Mouse (Mus musculus) layer of hippocampus, adult 9-10 months (tissue): ENCODE results near the gene Cops3.

Experiments used
- DNase-seq: peaks from one replicate; pipeline ENCODE4 v3.0.0; 2022; ENCODE audit warnings: low spot score

The Cops3 gene

DNA sequence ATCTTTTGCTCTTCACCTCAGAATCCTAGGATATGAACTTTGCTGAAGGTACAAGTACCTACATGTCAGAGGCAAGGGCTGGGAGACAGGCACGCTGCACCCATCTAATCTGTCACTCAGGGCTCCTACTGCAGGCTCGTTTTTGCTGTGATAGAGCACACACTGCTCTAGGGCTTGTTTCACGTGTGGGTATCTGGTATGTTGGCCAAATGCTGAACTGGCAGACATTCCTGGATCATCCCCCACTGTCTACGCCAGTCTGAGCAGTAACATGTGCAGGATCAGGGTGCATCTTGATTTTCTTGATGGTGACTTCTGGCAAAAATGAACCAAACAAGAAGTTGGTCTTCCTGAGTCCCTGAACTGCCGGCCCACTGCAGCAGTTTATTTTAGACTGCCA is 62.4 kb downstream of the Cops3 start:
- no peak for DNase-seq

DNA sequence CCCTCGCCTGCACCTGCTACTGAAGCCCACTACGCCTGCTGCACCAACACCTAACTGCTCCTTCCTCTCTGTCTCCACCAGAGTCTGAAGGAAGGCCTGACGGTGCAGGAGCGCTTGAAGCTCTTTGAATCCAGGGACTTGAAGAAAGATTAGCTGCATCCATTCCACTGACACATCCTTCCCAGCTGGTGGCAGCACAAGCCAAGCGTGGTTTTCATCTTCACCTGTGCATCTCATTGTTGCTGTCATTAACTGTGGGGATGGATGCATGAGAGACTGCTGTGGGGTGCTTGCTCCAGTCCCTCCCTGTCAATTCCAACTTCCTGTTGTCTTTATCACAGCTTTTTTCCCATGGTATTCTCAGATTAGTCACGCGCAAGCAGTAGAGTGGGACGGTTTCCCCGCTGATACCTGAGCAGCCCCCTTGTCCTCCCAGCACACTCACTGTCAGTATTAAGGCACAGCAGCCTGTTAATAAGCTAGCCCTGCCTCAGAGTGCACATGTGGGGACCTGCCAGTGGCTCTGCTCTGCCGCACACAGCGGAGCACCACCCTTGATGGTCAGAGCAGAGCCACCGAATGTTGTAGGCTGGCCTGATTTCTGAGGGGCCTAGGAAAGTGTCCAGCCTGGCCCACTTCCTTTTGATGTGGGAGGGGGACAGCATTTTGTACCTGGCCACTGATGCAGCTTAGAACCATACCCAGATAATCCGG is 64.0 kb downstream of the Cops3 start:
- DNase-seq, result no peak

GRCm38 (mm10) chr11:59774522-59774921 is 65.1 kb downstream of the Cops3 start:
- no peak for DNase-seq

- DNase-seq, result no peak
Observed at GRCm38 (mm10) chr11:59772902-59773301, 66.7 kb downstream of the Cops3 start.

DNA sequence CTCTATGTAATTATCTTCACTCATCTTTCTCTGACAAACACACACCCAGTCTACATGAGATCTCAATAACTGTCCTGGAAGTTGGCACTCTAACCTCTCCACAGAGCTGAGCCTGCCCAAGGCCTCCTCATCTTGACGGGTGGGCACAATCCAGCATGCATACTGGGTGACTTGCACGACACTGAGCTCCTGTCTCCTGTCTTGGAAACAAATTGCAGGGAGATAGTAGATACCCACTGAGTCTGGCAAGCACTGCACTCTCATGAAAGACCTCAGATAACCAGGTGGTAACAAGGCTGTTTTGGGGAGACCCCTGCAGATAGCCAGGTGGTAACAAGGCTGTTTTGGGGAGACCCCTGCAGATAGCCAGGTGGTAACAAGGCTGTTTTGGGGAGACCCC is 67.3 kb downstream of the Cops3 start:
- no peak for DNase-seq

DNA sequence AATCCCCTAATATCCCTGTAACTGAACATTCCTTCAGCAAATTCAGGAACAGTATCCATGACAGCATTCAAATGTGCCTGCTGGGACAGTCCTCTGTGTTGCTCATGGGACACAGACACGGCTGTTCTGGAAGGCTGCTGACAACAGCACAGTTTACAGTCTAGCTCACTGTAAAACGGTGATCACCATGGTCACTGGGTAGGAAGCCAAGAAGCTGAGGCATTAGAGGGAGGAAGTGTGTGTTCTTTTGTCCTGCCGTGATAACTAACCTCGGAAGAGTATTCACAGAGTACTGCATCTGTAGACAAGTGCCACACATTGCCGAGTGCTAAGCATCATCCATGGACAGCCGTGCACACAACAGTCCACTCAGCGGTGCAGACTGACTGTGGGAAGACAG is 68.9 kb downstream of the Cops3 start:
- DNase-seq, result no peak

DNA sequence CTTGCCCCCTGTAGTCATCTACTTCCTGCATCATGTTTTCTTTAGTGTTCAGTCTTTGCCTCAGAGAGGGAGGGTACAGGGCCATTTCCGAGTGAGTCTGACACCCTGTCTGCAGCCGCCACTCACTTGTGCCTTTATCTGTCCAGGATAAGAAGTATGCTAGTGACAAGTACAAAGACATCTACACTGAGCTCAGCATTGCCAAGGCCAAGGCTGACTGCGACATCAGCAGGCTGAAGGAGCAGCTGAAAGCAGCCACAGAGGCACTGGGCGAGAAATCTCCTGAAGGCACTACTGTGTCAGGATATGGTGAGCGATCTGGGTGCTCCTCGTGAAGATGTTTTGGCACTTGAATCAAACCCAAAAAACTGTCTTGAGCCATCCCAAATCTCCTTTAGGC is 69.9 kb downstream of the Cops3 start:
- no peak for DNase-seq

- DNase-seq, result no peak
Observed at GRCm38 (mm10) chr11:59769307-59769706, 70.3 kb downstream of the Cops3 start.
